Mouse (Mus musculus): ENCODE measurements around the gene Olfr971.
"Not testable (repeated sequence)": the region's sequence is repeated elsewhere in the genome, so short reads cannot be mapped to it uniquely, and the experiment has no call there.

The Olfr971 gene

GRCm38 (mm10) chr9:39836576-39836975, at the start of gene Olfr971:
Olfr971 (plus strand) TSS chr9:39836876.
- DNase-seq = not testable (repeated sequence)

- DNase-seq = no peak
Measured at GRCm38 (mm10) chr9:39790558-39790957, 46.1 kb upstream of the Olfr971 start, which contains the start of gene Olfr969. Olfr969 (plus strand) TSS chr9:39790945.

- DNase-seq = no peak
Measured at GRCm38 (mm10) chr9:39808560-39808959, 28.1 kb upstream of the Olfr971 start, which contains the start of gene Olfr970. Olfr970 (plus strand) TSS chr9:39808860.

- no peak for DNase-seq
Measured at GRCm38 (mm10) chr9:39866122-39866521, 29.4 kb downstream of the Olfr971 start, which contains the start of gene Olfr972. Olfr972 (plus strand) TSS chr9:39866422.

- DNase-seq = not testable (repeated sequence)
Measured at GRCm38 (mm10) chr9:39871986-39872385, 35.3 kb downstream of the Olfr971 start.

GRCm38 (mm10) chr9:39877541-39878396, 41.1 kb downstream of the Olfr971 start:
- DNase-seq = not testable (repeated sequence)

Measured in retina, postnatal 1 day (tissue).